Mouse (Mus musculus): ENCODE measurements around the gene Nipbl.
"Not testable (repeated sequence)": the region's sequence is repeated elsewhere in the genome, so short reads cannot be mapped to it uniquely, and the experiment has no call there.

Gene Nipbl

DNA sequence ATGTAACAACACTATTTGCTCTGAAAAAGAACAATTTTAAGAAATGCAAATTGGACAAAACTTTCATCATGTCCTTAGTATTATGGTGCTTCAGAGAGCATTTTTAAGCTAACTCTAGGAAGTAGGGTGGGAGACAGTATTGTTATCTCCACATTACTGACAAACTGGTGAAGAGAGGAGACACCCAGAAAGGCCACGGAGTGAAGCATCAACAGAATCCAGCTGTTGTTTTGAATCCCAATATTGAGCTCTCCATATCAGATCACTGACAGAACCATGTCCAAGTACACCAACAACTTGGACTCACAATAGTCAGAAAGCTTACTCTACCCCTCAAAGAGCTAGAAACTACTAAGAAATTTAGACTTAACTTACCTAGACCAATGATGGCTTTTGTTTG is 138.8 kb downstream of the Nipbl start:
- H3K9me3 ChIP-seq (ENCODE audit: low read length), result no peaks in the 10 kb centered on the region
- TF ChIP-seq NANOG (IDR thresholded peaks at IDR 0.05; ENCODE audit: borderline replicate concordance, low read length) (no peak), CTCF (conservative IDR thresholded peaks at IDR 0.05; ENCODE audit: low read length) (no peak), POU5F1 (IDR thresholded peaks at IDR 0.05; ENCODE audit: borderline replicate concordance, low read length) (no peak)
- H3K36me3 ChIP-seq (ENCODE audit: insufficient read depth, low read length), result peaks cover 77% of the 10 kb centered on the region
- no peaks in the 10 kb centered on the region for H3K27me3 ChIP-seq (ENCODE audit: insufficient read depth, low read length)
- no peak overlapping the region for H3K4me3 ChIP-seq (replicated peaks; ENCODE audit: low read length)
- H3K4me1 ChIP-seq (replicated peaks; ENCODE audit: low read depth, low read length), result no peaks in the 10 kb centered on the region

DNA sequence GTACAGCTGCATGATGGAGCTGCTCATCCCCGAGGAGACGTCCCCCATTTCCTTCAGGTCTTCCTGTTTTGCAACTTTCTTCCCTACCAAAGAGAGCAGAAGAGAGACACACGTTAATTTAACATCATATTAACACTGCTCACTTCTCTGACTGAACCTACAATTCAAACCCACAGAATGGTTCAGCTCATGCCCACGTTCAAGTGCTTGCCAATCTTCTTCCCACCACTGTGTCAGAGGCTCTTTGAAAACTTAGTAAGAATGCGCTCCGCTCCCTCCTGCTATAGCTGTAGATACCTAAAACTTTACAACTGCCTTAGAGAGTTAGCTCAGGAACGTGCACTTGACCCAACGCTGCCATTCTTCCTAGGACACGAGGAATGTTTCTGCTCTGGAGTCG is 141.3 kb downstream of the Nipbl start:
- H3K4me3 ChIP-seq (replicated peaks; ENCODE audit: low read length), result no peak overlapping the region
- H3K36me3 ChIP-seq (ENCODE audit: insufficient read depth, low read length), result peaks cover 85% of the 10 kb centered on the region
- H3K4me1 ChIP-seq (replicated peaks; ENCODE audit: low read depth, low read length), result no peaks in the 10 kb centered on the region
- H3K27me3 ChIP-seq (ENCODE audit: insufficient read depth, low read length), result no peaks in the 10 kb centered on the region
- no peak for TF ChIP-seq CTCF (conservative IDR thresholded peaks at IDR 0.05; ENCODE audit: low read length)
- TF ChIP-seq POU5F1 (IDR thresholded peaks at IDR 0.05; ENCODE audit: borderline replicate concordance, low read length), result no peak
- H3K9me3 ChIP-seq (ENCODE audit: low read length), result no peaks in the 10 kb centered on the region

DNA sequence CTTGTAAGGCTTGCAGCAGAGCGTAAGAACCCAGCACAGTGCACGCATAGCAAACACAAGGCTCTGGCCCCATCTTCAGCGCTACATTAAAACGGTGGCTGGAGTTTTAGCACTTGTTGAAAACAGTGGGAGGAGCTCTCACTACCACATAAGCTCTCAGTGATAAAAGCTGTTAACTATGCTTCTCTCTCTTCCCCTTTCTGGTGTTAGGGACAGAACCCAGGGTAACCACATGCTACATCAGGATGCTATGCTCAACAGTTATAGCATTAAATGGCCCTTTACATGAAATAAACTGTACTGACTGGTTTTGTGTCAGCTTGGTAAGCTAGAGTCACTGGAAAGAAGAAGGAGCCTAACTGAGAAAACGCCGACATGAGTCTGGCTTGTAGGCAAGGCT is 150.1 kb downstream of the Nipbl start:
- H3K27me3 ChIP-seq (ENCODE audit: insufficient read depth, low read length), result no peaks in the 10 kb centered on the region
- no peaks in the 10 kb centered on the region for H3K9me3 ChIP-seq (ENCODE audit: low read length)
- TF ChIP-seq NANOG (IDR thresholded peaks at IDR 0.05; ENCODE audit: borderline replicate concordance, low read length) (no peak), CTCF (conservative IDR thresholded peaks at IDR 0.05; ENCODE audit: low read length) (no peak), POU5F1 (IDR thresholded peaks at IDR 0.05; ENCODE audit: borderline replicate concordance, low read length) (no peak)
- peaks cover 82% of the 10 kb centered on the region for H3K36me3 ChIP-seq (ENCODE audit: insufficient read depth, low read length)
- H3K4me1 ChIP-seq (replicated peaks; ENCODE audit: low read depth, low read length), result no peaks in the 10 kb centered on the region
- H3K4me3 ChIP-seq (replicated peaks; ENCODE audit: low read length), result no peak overlapping the region

DNA sequence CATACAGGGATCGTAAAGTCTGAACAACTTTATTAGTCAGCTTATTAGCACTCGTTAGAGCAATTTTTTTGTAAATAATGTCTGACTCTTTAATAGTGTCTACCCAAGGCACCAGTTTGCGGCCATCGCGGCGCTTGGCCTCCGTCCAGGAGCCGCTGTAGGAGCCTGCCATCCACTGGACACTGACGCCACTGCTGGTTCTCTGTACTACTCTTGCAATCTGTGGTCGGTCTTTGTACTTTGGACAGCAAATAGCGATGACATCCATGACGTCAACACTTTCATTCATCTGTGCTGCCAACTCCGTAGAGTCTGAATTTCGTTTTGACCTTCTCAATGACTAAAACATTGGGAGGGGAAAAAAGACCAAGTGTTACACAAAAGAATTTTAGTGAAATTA is 153.0 kb downstream of the Nipbl start:
- no peaks in the 10 kb centered on the region for H3K9me3 ChIP-seq (ENCODE audit: low read length)
- no peaks in the 10 kb centered on the region for H3K4me1 ChIP-seq (replicated peaks; ENCODE audit: low read depth, low read length)
- H3K36me3 ChIP-seq (ENCODE audit: insufficient read depth, low read length), result peaks cover 54% of the 10 kb centered on the region
- H3K27me3 ChIP-seq (ENCODE audit: insufficient read depth, low read length), result no peaks in the 10 kb centered on the region
- TF ChIP-seq CTCF (conservative IDR thresholded peaks at IDR 0.05; ENCODE audit: low read length), result no peak
- no peak for TF ChIP-seq NANOG (IDR thresholded peaks at IDR 0.05; ENCODE audit: borderline replicate concordance, low read length)
- no peak for TF ChIP-seq POU5F1 (IDR thresholded peaks at IDR 0.05; ENCODE audit: borderline replicate concordance, low read length)
- H3K4me3 ChIP-seq (replicated peaks; ENCODE audit: low read length), result no peak overlapping the region

DNA sequence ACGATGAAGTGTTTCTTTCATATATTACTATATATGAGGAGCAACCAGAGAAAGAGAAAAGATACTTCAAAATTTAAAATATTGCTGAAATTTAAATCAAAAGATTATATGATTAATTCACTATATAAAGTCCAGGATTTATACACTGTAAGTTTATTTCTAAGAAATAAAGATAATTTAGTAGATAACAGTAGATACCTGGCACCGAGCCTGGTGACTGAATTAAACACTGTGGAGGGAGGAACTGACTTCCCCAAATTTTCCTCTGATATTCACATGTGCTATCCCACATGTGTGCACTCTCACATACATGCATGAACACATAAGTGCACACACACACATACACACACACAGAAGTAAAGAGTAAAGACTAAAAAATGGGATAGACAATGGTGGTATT is 162.1 kb downstream of the Nipbl start:
- H3K9me3 ChIP-seq (ENCODE audit: low read length), result peaks cover 26% of the 10 kb centered on the region; the same call in 1 of the 2 replicates
- H3K36me3 ChIP-seq (ENCODE audit: insufficient read depth, low read length), result no peaks in the 10 kb centered on the region
- H3K27me3 ChIP-seq (ENCODE audit: insufficient read depth, low read length), result no peaks in the 10 kb centered on the region
- TF ChIP-seq POU5F1 (IDR thresholded peaks at IDR 0.05; ENCODE audit: borderline replicate concordance, low read length), result no peak
- TF ChIP-seq NANOG (IDR thresholded peaks at IDR 0.05; ENCODE audit: borderline replicate concordance, low read length), result no peak
- no peak for TF ChIP-seq CTCF (conservative IDR thresholded peaks at IDR 0.05; ENCODE audit: low read length)
- H3K4me1 ChIP-seq (replicated peaks; ENCODE audit: low read depth, low read length), result no peaks in the 10 kb centered on the region
- no peak overlapping the region for H3K4me3 ChIP-seq (replicated peaks; ENCODE audit: low read length)

DNA sequence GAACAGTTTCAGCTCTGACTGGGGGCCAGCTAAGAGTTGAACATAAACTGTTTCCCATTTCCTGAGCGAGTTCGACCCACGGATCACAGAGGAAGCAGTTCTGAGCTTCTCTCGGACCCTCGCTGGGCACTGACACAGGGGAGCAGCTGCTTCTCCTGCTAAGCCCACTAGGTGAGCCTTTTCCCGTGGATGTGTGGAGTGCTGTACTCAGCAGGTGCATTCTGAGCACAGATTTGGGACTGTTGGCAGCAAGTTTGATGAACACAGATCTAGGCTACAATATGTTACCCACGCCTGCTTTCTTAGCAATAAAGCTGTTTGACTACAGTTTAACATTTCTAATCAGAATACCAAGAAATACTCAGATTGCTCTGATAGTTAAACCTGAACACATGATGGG is 162.6 kb downstream of the Nipbl start:
- Histone ChIP-seq H3K4me1 (replicated peaks; ENCODE audit: low read depth, low read length) (no peaks in the 10 kb centered on the region), H3K36me3 (ENCODE audit: insufficient read depth, low read length) (no peaks in the 10 kb centered on the region), H3K9me3 (ENCODE audit: low read length) (peaks cover 29% of the 10 kb centered on the region), H3K4me3 (replicated peaks; ENCODE audit: low read length) (no peak overlapping the region), H3K27me3 (ENCODE audit: insufficient read depth, low read length) (no peaks in the 10 kb centered on the region)
- TF ChIP-seq NANOG (IDR thresholded peaks at IDR 0.05; ENCODE audit: borderline replicate concordance, low read length) (no peak), CTCF (conservative IDR thresholded peaks at IDR 0.05; ENCODE audit: low read length) (no peak), POU5F1 (IDR thresholded peaks at IDR 0.05; ENCODE audit: borderline replicate concordance, low read length) (no peak)

DNA sequence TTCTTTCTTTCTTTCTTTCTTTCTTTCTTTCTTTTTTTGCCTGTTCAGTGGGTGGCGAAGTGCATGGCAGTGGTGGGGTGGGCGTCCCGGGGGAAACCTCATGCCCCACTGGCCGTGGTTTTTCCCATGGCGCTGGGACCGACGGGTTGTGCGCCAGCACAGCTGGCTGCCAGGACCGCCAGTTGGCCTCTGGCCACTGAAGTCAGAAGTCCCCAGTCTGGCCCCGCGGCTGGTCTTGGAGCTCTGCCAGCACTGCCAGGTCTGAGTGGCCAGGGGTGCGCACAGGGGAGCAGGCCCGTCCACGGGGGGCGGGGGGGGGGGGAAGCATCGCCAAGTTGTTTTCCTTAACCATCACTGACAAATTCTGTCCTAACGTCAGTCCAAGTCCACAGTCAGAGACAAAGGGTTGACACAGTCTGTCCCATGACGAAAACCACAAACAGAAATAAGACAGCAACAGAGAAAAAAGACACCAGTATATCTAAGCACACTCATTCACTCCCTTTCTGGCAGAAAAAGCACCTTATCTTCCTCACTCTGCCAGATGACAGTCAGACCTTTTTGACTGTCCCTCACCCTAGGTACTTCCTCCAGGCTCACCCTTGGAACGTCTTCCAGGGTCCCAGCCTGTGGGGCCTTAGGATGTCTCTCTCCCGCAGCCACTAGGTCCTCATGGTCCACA is 164.2 kb downstream of the Nipbl start:
- Histone ChIP-seq H3K27me3 (ENCODE audit: insufficient read depth, low read length) (no peaks in the 10 kb centered on the region), H3K9me3 (ENCODE audit: low read length) (peaks cover 40% of the 10 kb centered on the region), H3K36me3 (ENCODE audit: insufficient read depth, low read length) (no peaks in the 10 kb centered on the region), H3K4me1 (replicated peaks; ENCODE audit: low read depth, low read length) (no peaks in the 10 kb centered on the region), H3K4me3 (replicated peaks; ENCODE audit: low read length) (0 out of 2 replicates have a peak overlapping the region, but pooled peaks have one; percentile 45)
- TF ChIP-seq CTCF (conservative IDR thresholded peaks at IDR 0.05; ENCODE audit: low read length) (no peak), NANOG (IDR thresholded peaks at IDR 0.05; ENCODE audit: borderline replicate concordance, low read length) (no peak), POU5F1 (IDR thresholded peaks at IDR 0.05; ENCODE audit: borderline replicate concordance, low read length) (no peak)

DNA sequence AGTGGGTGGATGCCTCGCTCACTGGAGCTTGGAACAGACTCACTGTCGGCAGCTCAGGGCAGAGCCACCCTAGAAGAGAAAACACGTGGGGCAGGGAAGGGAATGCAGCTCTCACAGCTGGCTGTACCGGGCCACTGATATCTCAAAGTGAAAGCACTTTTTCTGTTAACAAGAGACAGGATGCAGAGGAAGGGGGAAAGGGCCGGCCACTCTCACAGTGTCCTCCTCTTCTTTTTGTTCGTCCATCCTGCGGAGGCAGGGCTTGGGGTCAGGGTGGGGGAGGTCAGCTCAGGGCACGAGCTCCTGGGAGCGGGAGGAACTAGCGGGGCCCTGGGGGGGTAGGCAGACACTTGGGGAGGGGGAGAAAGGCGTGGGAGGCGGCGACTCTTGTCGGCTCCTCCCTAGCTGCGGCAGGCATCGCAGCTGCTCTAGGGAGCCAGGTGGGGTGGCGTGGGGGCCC is 164.9 kb downstream of the Nipbl start:
- Histone ChIP-seq H3K4me1 (replicated peaks; ENCODE audit: low read depth, low read length) (no peaks in the 10 kb centered on the region), H3K27me3 (ENCODE audit: insufficient read depth, low read length) (no peaks in the 10 kb centered on the region), H3K4me3 (replicated peaks; ENCODE audit: low read length) (0 out of 2 replicates have a peak overlapping the region, but pooled peaks have one; percentile 20), H3K36me3 (ENCODE audit: insufficient read depth, low read length) (no peaks in the 10 kb centered on the region), H3K9me3 (ENCODE audit: low read length) (peaks cover 40% of the 10 kb centered on the region)
- TF ChIP-seq CTCF (conservative IDR thresholded peaks at IDR 0.05; ENCODE audit: low read length) (no peak), POU5F1 (IDR thresholded peaks at IDR 0.05; ENCODE audit: borderline replicate concordance, low read length) (no peak), NANOG (IDR thresholded peaks at IDR 0.05; ENCODE audit: borderline replicate concordance, low read length) (no peak)

DNA sequence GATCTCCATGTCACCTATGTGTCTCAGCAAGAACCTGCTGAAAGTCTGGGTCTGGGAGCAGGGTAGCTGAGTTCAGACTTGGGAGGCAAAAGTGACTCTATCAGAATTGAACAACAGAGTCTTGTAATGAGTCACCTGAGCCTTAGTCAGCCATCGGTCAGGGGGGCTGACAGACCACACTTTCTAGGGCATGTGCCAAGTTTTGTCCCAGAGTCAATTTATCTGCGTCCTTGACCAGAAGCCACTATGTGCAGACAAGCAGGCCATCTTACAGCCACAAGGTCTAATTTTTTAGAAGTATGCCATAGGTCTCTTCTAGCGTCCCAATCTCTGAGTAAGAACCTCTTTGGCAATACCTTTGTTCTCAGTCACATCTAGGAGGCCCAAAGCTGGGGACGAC is 166.3 kb downstream of the Nipbl start:
- not testable (repeated sequence) for H3K4me3 ChIP-seq (replicated peaks; ENCODE audit: low read length); H3K4me1 ChIP-seq (replicated peaks; ENCODE audit: low read depth, low read length); H3K27me3 ChIP-seq (ENCODE audit: insufficient read depth, low read length); H3K36me3 ChIP-seq (ENCODE audit: insufficient read depth, low read length)
- peaks cover 40% of the 10 kb centered on the region for H3K9me3 ChIP-seq (ENCODE audit: low read length)
